Mouse (Mus musculus): Measurements from ENCODE around the gene Nusap1.

- TF ChIP-seq ZC3H11A (IDR thresholded peaks at IDR 0.05; ENCODE audit: borderline replicate concordance, low read depth, low read length) (no peak), HCFC1 (IDR thresholded peaks at IDR 0.05; ENCODE audit: borderline replicate concordance, insufficient read depth, low read length) (0 out of 2 replicates have a peak, but pooled peaks have one; percentile 36), ZNF384 (IDR thresholded peaks at IDR 0.05; ENCODE audit: low read depth, low read length) (peak; percentile 30; the same call in 1 of the 2 replicates), MAFK (IDR thresholded peaks at IDR 0.05; ENCODE audit: insufficient read depth, low read depth, low read length) (no peak)
Measured at GRCm38 (mm10) chr2:119594113-119594981, 23.8 kb upstream of the Nusap1 start.
